Mouse (Mus musculus): Measurements from ENCODE around the gene Nfasc.

DNA sequence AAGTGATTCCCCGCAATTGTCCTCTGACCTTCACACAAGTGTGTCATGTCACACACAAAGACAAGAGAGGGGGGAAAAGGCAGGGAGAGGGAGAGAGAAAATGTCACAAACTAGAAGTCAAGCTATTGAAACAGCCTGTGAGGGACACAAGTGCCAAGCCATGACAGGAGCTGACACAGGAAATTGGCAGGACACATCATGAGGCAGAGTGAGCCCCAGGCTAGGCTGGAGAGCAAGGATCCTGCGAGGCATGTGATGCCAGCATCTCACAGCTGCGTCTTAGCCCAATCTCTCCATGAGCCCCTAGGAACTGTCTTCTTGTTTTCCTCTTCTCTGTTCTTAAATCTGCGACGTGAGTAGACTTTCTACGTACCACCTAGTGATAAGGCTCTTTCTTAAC, 33.4 kb upstream of the Nfasc start:
- TF ChIP-seq CTCF (IDR thresholded peaks at IDR 0.05; ENCODE audit: borderline replicate concordance, insufficient read depth, low read depth, low read length) (no peak), POLR2A (IDR thresholded peaks at IDR 0.05; ENCODE audit: borderline replicate concordance, insufficient read depth, low read length) (no peak)

Measured in cerebellum, adult 2 months (tissue).